Mouse (Mus musculus) MEL (cell line): ENCODE results near the gene Stk10. TPM values are rescaled to one million over a fixed set of nuclear protein-coding genes. Genes with fewer than 3 reads are reported as not detected.
A peak's percentile ranks its signal among the peaks of the same experiment; 100 is the strongest.
"Not testable (repeated sequence)": the region's sequence is repeated elsewhere in the genome, so short reads cannot be mapped to it uniquely, and the experiment has no call there.

Experiments
- DNase-seq: peaks from one replicate; pipeline ENCODE4 v3.0.0; 2011; ENCODE audit warnings: low read depth, low spot score
- H3K27ac ChIP-seq: 2 replicates; pipeline ENCODE4 v1.5.1; 2012; ENCODE audit warnings: low read depth, mild to moderate bottlenecking, control low read depth, low read length, moderate library complexity; ENCODE audit not compliant: control insufficient read depth
- H3K27me3 ChIP-seq, 2 experiments: fragments of 150-350 bp in 1 of 2; sonication (generic) in 1 of 2; 2 replicates each; pipeline ENCODE4 v1.6.1; 2012; ENCODE audit warnings: low read length in 2 of 2, mild to moderate bottlenecking in 2 of 2, improper control_type of control experiment in 1 of 2, moderate library complexity in 1 of 2; ENCODE audit not compliant: insufficient read depth in 2 of 2, control insufficient read depth in 1 of 2
- H3K36me3 ChIP-seq, 2 experiments: 2 replicates each; pipeline ENCODE4 v1.6.1; 2012 to 2014; ENCODE audit warnings: low read length in 2 of 2, improper control_type of control experiment in 1 of 2, inconsistent platforms in 1 of 2, mild to moderate bottlenecking in 1 of 2; ENCODE audit not compliant: insufficient read depth in 2 of 2, control insufficient read depth in 1 of 2
- H3K4me1 ChIP-seq, 2 experiments: fragments of 150-350 bp in 1 of 2; sonication (generic) in 1 of 2; 2 replicates each; pipeline ENCODE4 v1.6.1; 2012; ENCODE audit warnings: low read length in 2 of 2, improper control_type of control experiment in 1 of 2, mild to moderate bottlenecking in 1 of 2; ENCODE audit not compliant: insufficient read depth in 2 of 2, control insufficient read depth in 1 of 2
- H3K4me3 ChIP-seq, 2 experiments: fragments of 150-350 bp in 1 of 2; sonication (generic) in 1 of 2; 2 replicates each; pipeline ENCODE4 v1.5.1; 2012; ENCODE audit warnings: low read depth in 2 of 2, low read length in 2 of 2, mild to moderate bottlenecking in 2 of 2, moderate library complexity in 2 of 2, control low read depth in 1 of 2, improper control_type of control experiment in 1 of 2; ENCODE audit not compliant: control insufficient read depth in 1 of 2, insufficient read depth in 1 of 2
- H3K79me2 ChIP-seq: 2 replicates; pipeline ENCODE4 v1.6.1; 2012; ENCODE audit warnings: mild to moderate bottlenecking, low read length, moderate library complexity; ENCODE audit not compliant: control insufficient read depth, poor library complexity, insufficient read depth
- H3K9ac ChIP-seq: 2 replicates; pipeline ENCODE4 v1.6.1; 2012; ENCODE audit warnings: low read depth, mild to moderate bottlenecking, control low read depth, low read length, moderate library complexity; ENCODE audit not compliant: control insufficient read depth, poor library complexity, severe bottlenecking
- H3K9me3 ChIP-seq: fragments of 150-350 bp; sonication (generic); replicated peaks from 2 replicates; pipeline ENCODE4 v1.6.1; 2012; ENCODE audit warnings: mild to moderate bottlenecking, low read length, improper control_type of control experiment, moderate library complexity; ENCODE audit not compliant: insufficient read depth
- BHLHE40 ChIP-seq: IDR thresholded peaks from 2 replicates; pipeline ENCODE4 v1.6.1; 2012; ENCODE audit warnings: low read depth, mild to moderate bottlenecking, inconsistent platforms, low read length, improper control_type of control experiment, borderline replicate concordance
- CHD1 ChIP-seq: IDR thresholded peaks from 2 replicates; pipeline ENCODE4 v1.6.1; 2012; ENCODE audit warnings: low read depth, mild to moderate bottlenecking, inconsistent platforms, low read length, improper control_type of control experiment
- CHD2 ChIP-seq: IDR thresholded peaks from 2 replicates; pipeline ENCODE4 v1.6.1; 2011; ENCODE audit warnings: low read length, improper control_type of control experiment
- CTCF ChIP-seq, 3 experiments: IDR thresholded peaks in 2 of 3; conservative IDR thresholded peaks in 1 of 3; 2 replicates each; pipeline ENCODE4 v1.5.1; 2011 to 2012; ENCODE audit warnings: low read length in 3 of 3, low read depth in 2 of 3, mild to moderate bottlenecking in 2 of 3, improper control_type of control experiment in 1 of 3, inconsistent platforms in 1 of 3, mixed read lengths in 1 of 3, moderate library complexity in 1 of 3; ENCODE audit not compliant: control insufficient read depth in 1 of 3, insufficient read depth in 1 of 3, poor library complexity in 1 of 3, severe bottlenecking in 1 of 3
- E2F4 ChIP-seq: IDR thresholded peaks from 2 replicates; pipeline ENCODE4 v1.6.1; 2011; ENCODE audit warnings: low read depth, low read length, improper control_type of control experiment, borderline replicate concordance
- ELF1 ChIP-seq: IDR thresholded peaks from 2 replicates; pipeline ENCODE4 v1.6.1; 2014; ENCODE audit warnings: low read depth, mild to moderate bottlenecking, inconsistent platforms, low read length, improper control_type of control experiment, moderate library complexity
- EP300 ChIP-seq, 2 experiments: IDR thresholded peaks; 2 replicates each; pipeline ENCODE4 v1.6.1; 2011; ENCODE audit warnings: improper control_type of control experiment in 2 of 2, low read length in 2 of 2, low read depth in 1 of 2, mild to moderate bottlenecking in 1 of 2
- JUND ChIP-seq: IDR thresholded peaks from 2 replicates; pipeline ENCODE4 v1.6.1; 2011; ENCODE audit warnings: low read depth, mild to moderate bottlenecking, improper control_type of control experiment, low read length
- MEF2A ChIP-seq: IDR thresholded peaks from 2 replicates; pipeline ENCODE4 v1.6.1; 2014; ENCODE audit warnings: low read depth, mild to moderate bottlenecking, inconsistent platforms, low read length, improper control_type of control experiment; ENCODE audit not compliant: poor library complexity, insufficient replicate concordance, severe bottlenecking; ENCODE audit errors: extremely low read depth
- MYC ChIP-seq: IDR thresholded peaks from 2 replicates; pipeline ENCODE4 v1.6.1; 2011; ENCODE audit warnings: low read depth, mild to moderate bottlenecking, low read length, improper control_type of control experiment, moderate library complexity
- NRF1 ChIP-seq: IDR thresholded peaks from 2 replicates; pipeline ENCODE4 v1.6.1; 2014; ENCODE audit warnings: low read depth, mild to moderate bottlenecking, inconsistent platforms, low read length, improper control_type of control experiment, moderate library complexity; ENCODE audit not compliant: poor library complexity, insufficient read depth, severe bottlenecking
- POLR2A ChIP-seq, 2 experiments: IDR thresholded peaks; 2 replicates each; pipeline ENCODE4 v1.6.1; 2011 to 2012; ENCODE audit warnings: low read length in 2 of 2, mild to moderate bottlenecking in 2 of 2, control low read depth in 1 of 2, improper control_type of control experiment in 1 of 2, low read depth in 1 of 2, moderate library complexity in 1 of 2; ENCODE audit not compliant: control insufficient read depth in 1 of 2, insufficient read depth in 1 of 2, poor library complexity in 1 of 2
- POLR2AphosphoS2 ChIP-seq: IDR thresholded peaks from 2 replicates; pipeline ENCODE4 v1.6.1; 2011; ENCODE audit warnings: low read length, improper control_type of control experiment
- RAD21 ChIP-seq: IDR thresholded peaks from 2 replicates; pipeline ENCODE4 v1.6.1; 2011; ENCODE audit warnings: mild to moderate bottlenecking, low read depth, low read length, improper control_type of control experiment
- UBTF ChIP-seq: IDR thresholded peaks from 2 replicates; pipeline ENCODE4 v1.6.1; 2012; ENCODE audit warnings: low read depth, mild to moderate bottlenecking, inconsistent platforms, low read length, improper control_type of control experiment, moderate library complexity, borderline replicate concordance; ENCODE audit not compliant: insufficient read depth
- USF1 ChIP-seq: IDR thresholded peaks from 2 replicates; pipeline ENCODE4 v1.6.1; 2014; ENCODE audit warnings: low read depth, mild to moderate bottlenecking, inconsistent platforms, low read length, improper control_type of control experiment, moderate library complexity
- ZKSCAN1 ChIP-seq: IDR thresholded peaks from 2 replicates; pipeline ENCODE4 v1.6.1; 2012; ENCODE audit warnings: low read depth, mild to moderate bottlenecking, inconsistent platforms, low read length, improper control_type of control experiment, moderate library complexity
- polyA plus RNA-seq, 2 experiments: library from polyadenylated mRNA; stranded (reverse) in 1 of 2; unstranded in 1 of 2; fragments of >175 nt in 1 of 2; fragments of >200 nt in 1 of 2; gene quantifications; 2 replicates each; pipeline versions ENCODE4 v1.2.1 to v1.2.4; 2012; ENCODE audit warnings: low replicate concordance in 2 of 2, low read depth in 1 of 2; ENCODE audit not compliant: insufficient read length in 2 of 2, insufficient read depth in 1 of 2, missing spikeins in 1 of 2
- total RNA-seq: library from RNA; depleted of rRNA; stranded (reverse); fragments of 300-350 nt; gene quantifications from 2 replicates; pipeline ENCODE4 v1.2.3, GENCODE M21; 2012

The Stk10 gene
- total and polyA plus RNA-seq, 3 experiments: 10.8 to 14.4 TPM; not detected in 1

DNA sequence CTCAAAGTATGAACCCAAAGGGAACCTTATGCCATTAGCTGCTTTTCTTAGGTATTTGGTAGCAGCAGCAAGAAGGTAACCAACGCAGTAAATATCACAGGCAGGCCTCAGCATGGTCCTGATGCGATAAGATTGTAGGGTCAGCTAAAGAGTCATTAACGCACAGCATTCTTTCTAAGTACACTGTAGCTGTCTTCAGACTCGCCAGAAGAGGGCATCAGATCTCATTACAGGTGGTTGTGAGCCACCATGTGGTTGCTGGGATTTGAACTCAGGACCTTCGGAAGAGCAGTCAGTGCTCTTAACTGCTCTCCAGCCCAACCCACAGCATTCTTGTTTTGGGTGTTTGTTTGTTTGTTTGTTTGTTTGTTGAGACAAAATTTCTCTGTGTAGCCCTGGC is 85.5 kb downstream of the Stk10 start:
- not testable (repeated sequence) for H3K27ac ChIP-seq, H3K4me3 ChIP-seq, H3K4me1 ChIP-seq, DNase-seq, H3K36me3 ChIP-seq, H3K9ac ChIP-seq, H3K27me3 ChIP-seq, H3K9me3 ChIP-seq, H3K79me2 ChIP-seq
- peak in 2 of 3 experiments; percentile 19 to 38; a peak in 3 of 6 replicates for TF ChIP-seq CTCF (IDR thresholded peaks at IDR 0.05 in 2 of 3, conservative IDR thresholded peaks at IDR 0.05 in 1 of 3; ENCODE audit: control insufficient read depth in 1 of 3, insufficient read depth in 1 of 3, low read depth in 2 of 3, low read length in 3 of 3, poor library complexity in 1 of 3, severe bottlenecking in 1 of 3)

DNA sequence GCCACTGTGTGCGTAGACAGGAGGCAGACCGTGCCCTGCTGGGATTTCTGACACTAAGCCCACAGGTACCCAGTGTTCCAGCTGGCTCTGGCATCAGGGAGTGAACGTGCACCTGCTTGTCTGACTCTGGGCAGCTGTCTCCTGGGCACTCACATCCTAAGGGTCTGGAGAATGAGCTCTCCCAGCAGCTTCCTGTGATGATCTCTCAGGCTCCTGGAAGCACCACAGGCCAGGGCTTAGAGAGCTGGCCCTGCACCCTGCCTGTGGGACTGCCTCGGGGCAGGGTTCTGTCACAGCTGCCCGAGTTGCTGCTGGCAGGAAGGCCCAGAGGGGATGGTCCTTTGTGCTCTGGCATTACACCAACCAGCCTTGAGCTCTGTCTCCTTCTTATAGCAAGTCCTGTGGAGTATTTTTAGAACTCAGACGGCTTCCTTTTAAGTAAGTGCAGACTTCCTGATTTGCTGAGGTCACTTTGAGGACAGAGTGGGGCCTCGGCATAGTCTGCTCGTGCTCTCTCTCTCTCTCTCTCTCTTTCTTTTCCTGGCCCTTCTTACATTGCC is 86.2 kb downstream of the Stk10 start:
- Histone ChIP-seq H3K27me3 (no peaks in the 10 kb centered on the region), H3K4me1 (peaks cover 4 to 7% of the 10 kb centered on the region in 2 experiments; a peak in 3 of 4 replicates), H3K36me3 (peaks cover 0 to 8% of the 10 kb centered on the region in 2 experiments; a peak in 2 of 4 replicates), H3K79me2 (no peaks in the 10 kb centered on the region), H3K4me3 (no peak overlapping the region), H3K9me3 (no peaks in the 10 kb centered on the region), H3K9ac (no peak overlapping the region), H3K27ac (peak overlapping the region; percentile 9; the same call in 1 of the 2 replicates)
- TF ChIP-seq E2F4 (no peak), MEF2A (peak; percentile 72; the same call in 1 of the 2 replicates), ELF1 (no peak), POLR2AphosphoS2 (no peak), EP300 (IDR thresholded peaks at IDR 0.05; ENCODE audit: low read depth in 1 of 2, low read length in 2 of 2) (no peak), POLR2A (IDR thresholded peaks at IDR 0.05; ENCODE audit: control insufficient read depth in 1 of 2, insufficient read depth in 1 of 2, low read depth in 1 of 2, low read length in 2 of 2, poor library complexity in 1 of 2) (no peak), USF1 (no peak), BHLHE40 (no peak), UBTF (no peak), NRF1 (no peak), CHD2 (no peak), CTCF (IDR thresholded peaks at IDR 0.05 in 2 of 3, conservative IDR thresholded peaks at IDR 0.05 in 1 of 3; ENCODE audit: control insufficient read depth in 1 of 3, insufficient read depth in 1 of 3, low read depth in 2 of 3, low read length in 3 of 3, poor library complexity in 1 of 3, severe bottlenecking in 1 of 3) (no peak), CHD1 (no peak), RAD21 (no peak), ZKSCAN1 (no peak), JUND (peak; percentile 64; the same call in 1 of the 2 replicates), MYC (no peak)
- DNase-seq: peak; percentile 74
